Mouse (Mus musculus) cerebellum, adult 2 months (tissue): ENCODE data around the gene Dcst2.

Experiments
- CTCF ChIP-seq: fragments of 200-500 bp; IDR thresholded peaks from 2 replicates; pipeline ENCODE4 v1.5.1; 2011; ENCODE audit warnings: low read depth, mild to moderate bottlenecking, control low read depth, low read length, moderate library complexity, borderline replicate concordance; ENCODE audit not compliant: insufficient read depth
- POLR2A ChIP-seq: fragments of 200-500 bp; IDR thresholded peaks from 2 replicates; pipeline ENCODE4 v1.6.1; 2011; ENCODE audit warnings: low read length, control low read depth, borderline replicate concordance; ENCODE audit not compliant: insufficient read depth

- TF ChIP-seq CTCF, result no peak
- no peak for TF ChIP-seq POLR2A
These were observed 26.5 kb downstream of the Dcst2 start for GRCm38 (mm10) chr3:89388134-89388881.
